Mouse (Mus musculus): ENCODE results near the gene Gulp1.
A peak's percentile ranks its signal among the peaks of the same experiment; 100 is the strongest.

The Gulp1 gene

DNA sequence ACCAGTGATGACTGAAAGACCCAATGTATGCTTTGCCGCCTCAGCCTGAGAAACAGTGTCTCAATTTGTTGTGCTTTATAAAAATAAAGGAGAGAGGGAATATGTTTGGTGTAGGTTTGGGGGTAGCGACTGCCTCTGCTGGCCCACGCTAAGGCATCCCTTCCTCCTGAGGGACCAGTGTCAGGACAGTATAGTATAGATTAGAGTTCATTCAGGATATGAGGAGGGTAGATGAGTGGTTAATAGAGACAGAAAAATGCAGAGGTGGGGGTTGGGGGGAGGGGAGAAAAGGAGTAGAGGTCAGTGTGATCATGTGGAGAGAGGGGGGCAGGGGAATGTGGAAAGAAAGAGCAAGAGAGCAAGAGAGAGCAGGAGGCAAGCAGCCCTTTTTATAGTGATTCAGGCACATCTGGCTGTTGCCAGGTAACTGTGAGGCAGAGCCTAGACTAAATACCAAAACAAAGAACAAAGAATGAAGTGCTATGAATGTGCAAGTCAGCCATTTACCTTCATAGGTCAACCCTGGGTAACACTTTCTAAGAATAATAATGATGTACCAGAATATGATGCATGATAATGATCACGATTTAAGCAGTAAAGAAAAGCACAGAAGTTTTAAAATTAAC is 169.6 kb downstream of the Gulp1 start:
- no peak for DNase-seq (ENCODE audit: low spot score)

DNA sequence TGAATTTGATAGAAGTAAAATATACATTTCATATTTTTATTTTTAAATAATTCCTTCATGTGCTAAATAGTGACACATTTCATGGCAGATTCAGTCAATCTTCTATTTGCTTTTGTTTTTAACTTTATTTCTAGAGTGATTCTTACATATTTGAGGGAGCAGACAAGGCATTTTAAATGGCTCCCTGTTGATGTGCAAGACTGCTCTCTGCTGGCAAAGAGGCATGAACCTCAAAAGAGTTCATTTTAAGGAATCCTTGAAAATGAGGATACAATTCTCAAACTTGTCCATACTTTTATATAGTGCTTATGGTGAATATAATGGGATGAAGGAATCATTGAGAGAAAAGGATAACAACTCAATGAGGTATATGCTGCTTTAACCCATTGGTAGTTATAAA is 189.9 kb downstream of the Gulp1 start:
- peak; percentile 76 for DNase-seq (ENCODE audit: low spot score)

DNA sequence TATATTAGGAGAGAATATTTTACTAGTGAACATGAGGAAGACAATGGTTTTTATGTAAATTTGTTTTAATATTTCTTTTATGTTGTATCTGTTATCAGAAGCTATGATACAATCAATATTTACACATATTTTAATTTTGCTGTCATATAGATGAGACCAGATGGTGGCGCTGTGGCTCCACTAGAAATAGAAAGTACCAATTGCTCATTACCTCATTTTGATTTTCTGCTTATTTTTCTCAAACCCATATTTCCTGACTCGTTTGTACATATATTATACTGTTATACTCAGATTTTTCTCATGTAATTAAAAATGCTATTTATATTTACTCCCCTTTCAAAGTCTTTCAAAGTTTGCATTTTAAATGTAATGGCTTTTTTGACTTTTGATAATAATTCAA is 194.4 kb downstream of the Gulp1 start:
- DNase-seq (ENCODE audit: low spot score), result peak; percentile 83

DNA sequence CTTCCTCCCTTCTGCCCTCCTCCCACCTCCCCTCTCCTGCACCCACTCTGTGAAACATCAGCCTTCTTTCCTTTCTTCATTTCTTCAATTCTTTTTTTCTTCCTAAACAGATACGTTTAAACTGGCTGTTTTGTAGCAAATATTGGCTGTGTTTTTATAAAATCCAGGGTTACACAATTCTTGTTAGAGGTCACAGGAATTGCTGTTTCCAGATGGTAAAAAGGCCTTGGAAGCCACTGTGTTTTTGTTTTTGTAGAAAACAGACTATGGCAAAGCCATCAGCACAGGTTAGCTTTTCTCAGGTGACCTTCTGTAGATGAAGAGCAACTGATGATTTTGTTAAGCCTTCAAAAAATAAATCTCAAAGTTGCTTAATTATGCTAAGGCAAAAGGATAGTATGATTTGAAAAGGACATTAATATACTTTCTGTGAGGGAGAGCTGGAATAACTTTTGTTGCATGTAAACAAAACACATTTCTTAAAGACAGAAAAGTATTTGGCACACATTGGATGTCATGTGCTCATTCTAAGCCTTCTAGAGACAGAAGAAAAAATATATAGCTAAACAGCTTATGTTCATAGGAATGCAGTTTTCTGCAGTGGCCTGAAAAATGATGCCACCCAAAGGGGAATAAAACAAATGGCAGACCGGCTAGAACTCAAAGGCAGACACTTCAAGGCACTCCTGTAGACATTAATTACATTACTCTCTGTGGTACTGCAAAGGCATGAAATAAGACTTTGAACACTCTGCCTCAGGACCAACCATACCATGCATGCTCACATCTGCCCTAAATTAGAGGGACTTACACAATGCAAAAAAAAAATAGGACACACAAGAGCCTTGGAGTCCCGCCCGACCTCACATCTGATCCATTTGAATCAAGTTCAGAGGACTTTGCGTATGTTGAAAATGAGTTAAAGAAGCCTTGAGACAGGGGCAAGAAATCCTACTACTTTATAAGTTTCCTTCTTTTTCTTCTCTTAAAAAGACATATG is 199.7 kb downstream of the Gulp1 start:
- DNase-seq (ENCODE audit: low spot score), result peak; percentile 95

DNA sequence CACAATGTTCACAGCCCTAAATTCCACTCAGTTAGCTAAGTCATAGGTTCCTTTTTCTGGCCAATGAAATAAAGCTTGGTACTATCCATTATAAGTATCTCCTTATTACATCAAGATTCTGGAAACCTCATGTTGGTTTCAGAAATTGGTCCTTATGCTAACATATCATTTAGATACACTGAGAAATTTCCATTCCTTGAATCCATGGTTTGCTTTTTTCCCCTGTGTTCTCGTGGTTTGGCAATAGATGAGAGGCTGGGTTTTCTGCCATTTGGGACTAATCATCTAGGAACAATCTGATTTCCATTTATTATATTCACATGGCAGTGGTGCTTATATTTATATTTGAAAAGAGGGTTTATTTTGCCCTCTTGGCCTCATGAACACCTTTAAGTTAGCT is 226.9 kb downstream of the Gulp1 start:
- DNase-seq (ENCODE audit: low spot score), result peak; percentile 26

DNA sequence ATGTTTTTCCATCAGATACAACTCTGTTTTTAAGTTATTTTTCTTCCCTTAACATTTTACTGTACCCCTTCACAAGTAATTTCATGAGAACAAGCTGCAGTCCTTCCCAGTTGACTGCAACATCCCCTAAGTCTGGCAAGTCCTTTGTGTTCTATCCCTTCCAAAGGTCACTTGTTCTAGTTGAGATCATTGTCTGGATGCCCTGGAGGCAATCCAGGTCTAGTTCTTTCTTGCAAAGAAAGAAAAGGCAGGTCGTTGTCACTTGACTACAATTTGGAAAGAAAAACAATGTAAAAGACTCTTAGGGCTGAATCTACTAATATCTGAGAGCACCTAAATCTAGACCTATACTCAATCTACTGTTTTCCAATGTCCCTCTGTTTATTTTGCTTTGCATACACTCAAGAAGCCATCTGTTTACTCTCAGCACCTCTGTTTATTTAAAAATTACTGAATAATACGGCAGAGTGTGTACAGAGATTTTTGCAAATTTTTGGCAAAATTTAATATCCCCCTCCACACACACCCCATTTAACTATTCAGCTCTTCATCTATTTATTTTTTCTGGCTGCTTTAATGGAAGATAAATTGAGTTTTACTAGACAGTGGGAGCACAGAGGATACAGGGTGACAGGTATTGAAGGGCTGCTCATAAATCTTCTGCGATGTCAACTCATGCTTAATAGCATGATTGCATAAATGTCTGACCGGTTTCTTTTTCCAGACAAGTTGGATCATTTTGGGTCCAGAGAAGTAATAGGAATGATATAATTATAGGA is 252.5 kb downstream of the Gulp1 start:
- DNase-seq (ENCODE audit: low spot score), result peak; percentile 41

GRCm38 (mm10) chr1:44806368-44806767 is 255.1 kb downstream of the Gulp1 start:
- no peak for DNase-seq (ENCODE audit: low spot score)

- no peak for DNase-seq (ENCODE audit: low spot score)
Observed at GRCm38 (mm10) chr1:44810336-44810735, 259.0 kb downstream of the Gulp1 start.

DNA sequence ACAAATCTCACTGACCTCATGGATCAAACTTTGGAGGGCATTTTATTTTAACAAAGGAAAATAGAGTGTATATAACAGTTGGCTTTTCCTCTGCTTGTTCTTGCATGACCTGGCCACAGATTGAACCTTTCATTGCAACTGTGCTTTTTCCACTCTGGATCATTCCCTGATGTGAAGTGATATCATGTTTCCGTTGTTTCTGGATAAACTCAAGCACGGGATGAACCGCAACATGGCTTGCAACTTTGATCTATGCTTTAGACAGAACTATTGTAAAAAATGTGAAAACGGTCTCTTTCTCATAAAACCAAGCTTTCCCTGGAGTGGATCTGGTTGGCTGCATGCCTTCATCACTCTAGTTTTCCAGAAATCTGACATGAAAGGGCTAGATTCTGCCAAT is 282.6 kb downstream of the Gulp1 start:
- DNase-seq (ENCODE audit: low spot score), result peak; percentile 6
